Mouse (Mus musculus) neural tube, embryonic 13.5 days (tissue): Measurements from ENCODE around the gene Rbm24. TPM values are rescaled to one million over a fixed set of nuclear protein-coding genes. Genes with fewer than 3 reads are reported as not detected.

Experiments
- ATAC-seq: fragments of 200-750 bp; cut with Nextera tagmentation; 2 replicates; pipeline ENCODE4 v1.8.0; 2017; ENCODE audit warnings: low read depth, mild to moderate bottlenecking, moderate TSS enrichment, moderate library complexity
- H3K27ac ChIP-seq: fragments of 300-500 bp; sonication (generic); replicated peaks from 2 replicates; pipeline ENCODE4 v1.5.1; 2015; ENCODE audit warnings: moderate library complexity, mild to moderate bottlenecking, inconsistent platforms
- H3K27me3 ChIP-seq: fragments of 300-500 bp; sonication (generic); 2 replicates; pipeline ENCODE4 v1.6.1; 2015; ENCODE audit warnings: mild to moderate bottlenecking, inconsistent platforms
- H3K36me3 ChIP-seq: fragments of 300-500 bp; sonication (generic); 2 replicates; pipeline ENCODE4 v1.6.1; 2015; ENCODE audit warnings: mild to moderate bottlenecking, inconsistent platforms
- H3K4me1 ChIP-seq: fragments of 300-500 bp; sonication (generic); replicated peaks from 2 replicates; pipeline ENCODE4 v1.6.1; 2015; ENCODE audit warnings: inconsistent platforms
- H3K4me2 ChIP-seq: fragments of 300-500 bp; sonication (generic); 2 replicates; pipeline ENCODE4 v1.6.1; 2015; ENCODE audit warnings: inconsistent platforms, mild to moderate bottlenecking, moderate library complexity
- H3K4me3 ChIP-seq: fragments of 300-500 bp; sonication (generic); 2 replicates; pipeline ENCODE4 v1.5.1; 2015; ENCODE audit warnings: mild to moderate bottlenecking, inconsistent platforms
- H3K9ac ChIP-seq: fragments of 300-500 bp; sonication (generic); 2 replicates; pipeline ENCODE4 v1.6.1; 2015; ENCODE audit warnings: moderate library complexity, mild to moderate bottlenecking, inconsistent platforms
- H3K9me3 ChIP-seq: fragments of 300-500 bp; sonication (generic); 2 replicates; pipeline ENCODE4 v1.6.1; 2016; ENCODE audit warnings: inconsistent platforms
- whole genome bisulfite sequencing: fragments of 180-500 bp; shearing (Covaris S2); methylation state at CpG from one replicate; pipeline ENCODE4 v1.1.7; 2015; 5-methylcytosine and 5-hydroxymethylcytosine counted together
- polyA plus RNA-seq: library from polyadenylated mRNA; unstranded; fragments of >200 nt; fragmentation: Nextera tagmentation; extraction: Ambion mirVana; gene quantifications from 2 replicates; pipeline ENCODE4 v1.2.1, GENCODE M21; 2015

The Rbm24 gene
- polyA plus RNA-seq = 2.1 and 2.4 TPM in 2 replicates

DNA sequence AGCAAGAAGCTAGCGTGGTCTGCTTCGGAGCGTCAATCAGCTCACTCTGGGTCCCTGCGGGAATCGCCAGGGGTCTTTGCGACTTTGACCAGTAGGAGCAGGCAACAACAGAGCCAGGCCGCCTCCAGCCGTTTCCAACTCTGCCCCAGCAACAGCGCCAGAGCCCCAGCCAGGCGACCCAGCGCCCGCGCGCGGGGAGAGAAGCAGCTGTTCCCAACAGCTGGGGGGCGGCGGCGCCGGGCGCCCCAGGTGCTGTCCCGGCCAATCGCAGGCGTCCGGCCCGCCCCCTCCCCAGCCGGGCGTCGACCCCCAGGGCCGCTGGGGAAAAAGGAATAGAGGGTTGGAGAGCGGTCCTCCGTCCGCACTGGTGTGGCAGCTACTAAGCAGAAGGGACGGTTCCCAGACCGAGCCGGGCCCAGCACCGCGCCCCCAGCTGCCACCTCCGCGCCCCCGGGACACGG is at the start of gene Rbm24:
Gene Rbm24, plus strand, starts transcription at position 294 of the 461 bp plus-strand sequence.
- H3K27ac ChIP-seq = peak within 1 kb of the TSS; percentile 69
- H3K9ac ChIP-seq = peak within 1 kb of the TSS; percentile 87
- H3K4me2 ChIP-seq = peak within 1 kb of the TSS; percentile 94
- peak within 1 kb of the TSS; percentile 76 for H3K4me3 ChIP-seq
- under 1% methylated on average over 41 of the region's 41 CpGs for WGBS
- H3K4me1 ChIP-seq = peaks cover 20% of the 10 kb centered on the region
- H3K36me3 ChIP-seq = no peaks in the 10 kb centered on the region
- ATAC-seq = peak; percentile 87
- H3K27me3 ChIP-seq = peaks cover 6% of the 10 kb centered on the region; the same call in 1 of the 2 replicates
- no peaks in the 10 kb centered on the region for H3K9me3 ChIP-seq

GRCm38 (mm10) chr13:46372884-46373283 is 45.4 kb upstream of the Rbm24 start:
- no peak for ATAC-seq
- no peaks in the 10 kb centered on the region for H3K36me3 ChIP-seq
- no peak overlapping the region for H3K9ac ChIP-seq
- H3K4me1 ChIP-seq = no peaks in the 10 kb centered on the region
- H3K4me2 ChIP-seq = no peak overlapping the region
- H3K27me3 ChIP-seq = no peaks in the 10 kb centered on the region
- H3K9me3 ChIP-seq = no peaks in the 10 kb centered on the region
- no peak overlapping the region for H3K4me3 ChIP-seq
- 84% methylated on average over 7 of the region's 7 CpGs for WGBS
- H3K27ac ChIP-seq = no peak overlapping the region

DNA sequence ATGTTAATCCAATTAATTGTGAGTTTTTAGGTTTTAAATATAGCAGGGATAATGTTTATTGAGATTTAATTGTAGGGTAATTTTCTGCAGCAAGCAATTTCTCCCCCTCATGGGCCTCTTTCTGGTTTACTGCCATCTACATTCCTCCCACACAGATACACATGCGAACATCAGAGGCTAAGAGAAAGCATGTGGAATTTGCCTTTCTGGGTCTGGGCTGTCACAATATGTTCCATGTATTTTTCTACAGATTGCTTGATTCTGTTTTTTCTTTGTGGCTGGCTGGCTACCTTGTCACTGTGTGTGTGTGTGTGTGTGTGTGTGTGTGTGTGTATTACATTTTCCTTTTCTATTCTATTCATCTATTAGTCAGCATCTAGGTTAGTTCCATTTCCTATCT is 42.9 kb upstream of the Rbm24 start:
- no peak overlapping the region for H3K4me3 ChIP-seq
- H3K27me3 ChIP-seq = no peaks in the 10 kb centered on the region
- ATAC-seq = no peak
- H3K9me3 ChIP-seq = no peaks in the 10 kb centered on the region
- WGBS = 77% methylated on average over 1 of the region's 1 CpGs
- H3K36me3 ChIP-seq = no peaks in the 10 kb centered on the region
- no peak overlapping the region for H3K27ac ChIP-seq
- H3K4me1 ChIP-seq = no peaks in the 10 kb centered on the region
- H3K9ac ChIP-seq = no peak overlapping the region
- H3K4me2 ChIP-seq = no peak overlapping the region

DNA sequence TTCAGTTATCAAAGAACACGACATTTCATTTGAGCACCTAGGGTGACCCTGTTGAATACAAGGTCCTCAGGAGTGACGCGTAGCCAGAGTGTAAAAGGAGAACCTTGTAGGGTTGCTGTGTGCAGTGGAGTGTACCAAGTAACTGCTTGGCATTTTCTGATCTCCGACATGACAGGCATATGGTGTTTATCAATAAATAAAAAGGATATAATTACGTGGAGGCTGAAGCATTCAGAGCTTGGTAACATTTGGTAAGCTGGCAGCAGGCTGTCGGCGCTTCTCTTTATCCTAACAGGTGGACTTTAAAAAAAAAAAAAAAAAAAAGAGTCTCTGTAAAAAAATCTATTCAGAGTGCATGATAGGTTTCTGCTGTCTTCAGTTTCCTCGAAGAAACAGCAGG is 30.8 kb upstream of the Rbm24 start:
- WGBS = 77% methylated on average over 8 of the region's 8 CpGs
- no peaks in the 10 kb centered on the region for H3K27me3 ChIP-seq
- no peak overlapping the region for H3K4me2 ChIP-seq

GRCm38 (mm10) chr13:46391654-46392053 is 26.6 kb upstream of the Rbm24 start:
- Histone ChIP-seq H3K4me2 (no peak overlapping the region), H3K27me3 (no peaks in the 10 kb centered on the region), H3K4me1 (no peaks in the 10 kb centered on the region), H3K27ac (no peak overlapping the region), H3K9me3 (no peaks in the 10 kb centered on the region), H3K36me3 (no peaks in the 10 kb centered on the region), H3K4me3 (no peak overlapping the region), H3K9ac (no peak overlapping the region)
- WGBS = 77% methylated on average over 1 of the region's 1 CpGs
- no peak for ATAC-seq

More for the DNA sequence above, 30.8 kb upstream of the Rbm24 start:
- H3K4me1 ChIP-seq = no peaks in the 10 kb centered on the region
- H3K9me3 ChIP-seq = no peaks in the 10 kb centered on the region
- no peak overlapping the region for H3K4me3 ChIP-seq
- no peak for ATAC-seq
- H3K36me3 ChIP-seq = no peaks in the 10 kb centered on the region
- no peak overlapping the region for H3K27ac ChIP-seq
- H3K9ac ChIP-seq = no peak overlapping the region

DNA sequence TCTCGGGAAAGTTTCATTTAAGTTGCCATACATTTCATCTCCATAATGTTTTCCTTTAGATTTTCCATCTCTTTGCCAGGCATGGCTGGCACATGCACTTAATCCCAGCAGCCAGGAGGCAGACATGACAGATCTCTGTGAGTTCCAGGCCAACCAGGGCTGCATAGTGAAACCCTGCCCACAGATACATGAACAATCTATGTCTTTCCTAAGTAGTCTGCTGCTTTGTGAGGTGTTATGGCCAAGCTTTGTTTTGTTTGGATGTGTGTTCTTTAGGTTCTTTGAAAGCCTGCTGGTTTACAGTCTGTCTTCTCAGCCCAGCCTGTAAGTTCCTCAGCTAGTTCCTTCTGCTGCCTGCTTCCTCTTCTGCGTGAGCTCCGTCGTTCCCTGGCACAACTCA is 25.3 kb upstream of the Rbm24 start:
- no peak overlapping the region for H3K4me2 ChIP-seq
- H3K4me1 ChIP-seq = no peaks in the 10 kb centered on the region
- no peaks in the 10 kb centered on the region for H3K27me3 ChIP-seq
- 84% methylated on average over 4 of the region's 4 CpGs for WGBS
- no peaks in the 10 kb centered on the region for H3K9me3 ChIP-seq
- ATAC-seq = no peak
- H3K36me3 ChIP-seq = no peaks in the 10 kb centered on the region
- no peak overlapping the region for H3K4me3 ChIP-seq
- no peak overlapping the region for H3K27ac ChIP-seq
- no peak overlapping the region for H3K9ac ChIP-seq

- ATAC-seq = no peak
- no peak overlapping the region for H3K4me3 ChIP-seq
- H3K27me3 ChIP-seq = no peaks in the 10 kb centered on the region
- H3K4me2 ChIP-seq = no peak overlapping the region
- H3K9me3 ChIP-seq = no peaks in the 10 kb centered on the region
- H3K9ac ChIP-seq = no peak overlapping the region
- no peaks in the 10 kb centered on the region for H3K36me3 ChIP-seq
- 86% methylated on average over 2 of the region's 2 CpGs for WGBS
- H3K27ac ChIP-seq = no peak overlapping the region
- no peaks in the 10 kb centered on the region for H3K4me1 ChIP-seq
These were observed 24.3 kb upstream of the Rbm24 start for GRCm38 (mm10) chr13:46393936-46394335.

DNA sequence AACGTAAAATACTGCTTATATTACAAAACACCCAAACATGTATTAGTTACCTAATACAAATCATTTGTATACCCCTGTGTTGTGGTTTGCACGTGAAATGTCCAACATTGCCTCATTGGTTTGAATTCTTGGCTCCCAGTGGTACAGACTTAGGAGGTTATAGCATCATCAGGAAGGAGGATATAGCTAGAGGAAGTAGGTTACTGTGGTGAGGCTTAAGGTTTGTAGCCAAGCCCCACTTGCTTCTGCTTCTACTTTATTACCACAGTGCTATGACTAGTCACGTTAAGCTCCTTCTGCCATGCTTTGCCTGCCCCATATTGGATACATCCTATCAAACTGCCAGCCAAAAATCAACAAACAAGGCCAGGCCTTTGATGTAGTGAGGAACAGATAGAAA is 21.0 kb upstream of the Rbm24 start:
- Histone ChIP-seq H3K4me1 (no peaks in the 10 kb centered on the region), H3K9ac (no peak overlapping the region), H3K27ac (no peak overlapping the region), H3K36me3 (no peaks in the 10 kb centered on the region), H3K9me3 (no peaks in the 10 kb centered on the region), H3K4me3 (no peak overlapping the region), H3K4me2 (no peak overlapping the region), H3K27me3 (no peaks in the 10 kb centered on the region)
- WGBS = 85% methylated on average over 3 of the region's 3 CpGs
- no peak for ATAC-seq

DNA sequence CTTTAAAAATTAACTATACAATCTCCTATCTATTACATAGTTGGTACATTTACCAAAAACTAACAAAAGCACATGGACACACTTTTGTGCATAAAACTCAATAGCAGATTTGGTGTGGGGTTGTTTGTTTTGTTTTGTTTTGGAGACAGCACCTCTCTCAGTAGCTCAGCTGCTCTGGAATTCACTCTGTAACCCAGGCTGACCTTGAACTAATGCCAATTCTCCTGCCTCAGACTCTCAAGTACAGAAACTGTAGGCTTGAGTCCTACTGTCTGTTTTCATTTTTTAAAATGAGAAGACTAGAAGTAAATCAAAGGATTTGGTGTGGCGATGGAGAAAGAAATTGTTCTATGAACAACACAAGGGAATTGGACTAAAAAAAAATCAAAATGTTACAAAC is 11.1 kb upstream of the Rbm24 start:
- H3K9ac ChIP-seq = no peak overlapping the region
- H3K4me3 ChIP-seq = no peak overlapping the region
- no peak overlapping the region for H3K27ac ChIP-seq
- 94% methylated on average over 1 of the region's 1 CpGs for WGBS
- H3K4me2 ChIP-seq = no peak overlapping the region
- no peak for ATAC-seq
- no peaks in the 10 kb centered on the region for H3K4me1 ChIP-seq
- no peaks in the 10 kb centered on the region for H3K9me3 ChIP-seq
- H3K36me3 ChIP-seq = no peaks in the 10 kb centered on the region
- no peaks in the 10 kb centered on the region for H3K27me3 ChIP-seq

DNA sequence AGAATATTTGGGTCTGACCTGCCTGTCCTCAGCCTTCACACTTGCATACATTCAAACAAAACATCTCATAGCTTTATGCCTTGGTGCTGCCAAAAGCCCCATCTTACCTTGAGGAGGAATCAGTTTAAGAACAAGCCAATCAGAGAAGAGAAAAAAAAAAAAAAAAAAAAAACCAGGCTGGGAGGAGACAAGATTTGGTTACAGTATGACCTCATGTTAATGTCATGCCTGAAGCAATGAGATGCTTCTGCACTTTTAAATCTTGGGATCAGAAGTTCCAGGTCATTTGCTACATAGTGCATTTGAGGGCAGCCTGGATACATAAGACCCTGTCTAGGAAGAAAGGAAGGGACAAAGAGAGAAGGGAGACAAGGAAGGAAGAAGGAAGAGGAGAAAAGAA is 6.0 kb upstream of the Rbm24 start:
- no peak for ATAC-seq
- H3K9me3 ChIP-seq = no peaks in the 10 kb centered on the region
- H3K4me1 ChIP-seq = no peaks in the 10 kb centered on the region
- H3K36me3 ChIP-seq = no peaks in the 10 kb centered on the region
- H3K27ac ChIP-seq = no peak overlapping the region
- no peak overlapping the region for H3K4me2 ChIP-seq
- no peak overlapping the region for H3K9ac ChIP-seq
- H3K27me3 ChIP-seq = peaks cover 6% of the 10 kb centered on the region; the same call in 1 of the 2 replicates
- no peak overlapping the region for H3K4me3 ChIP-seq

GRCm38 (mm10) chr13:46413588-46413987 is 4.6 kb upstream of the Rbm24 start:
- no peak overlapping the region for H3K4me2 ChIP-seq
- no peak overlapping the region for H3K9ac ChIP-seq
- peaks cover 6% of the 10 kb centered on the region for H3K4me1 ChIP-seq
- no peaks in the 10 kb centered on the region for H3K9me3 ChIP-seq
- H3K4me3 ChIP-seq = no peak overlapping the region
- peaks cover 6% of the 10 kb centered on the region; the same call in 1 of the 2 replicates for H3K27me3 ChIP-seq
- ATAC-seq = no peak
- H3K27ac ChIP-seq = no peak overlapping the region
- no peaks in the 10 kb centered on the region for H3K36me3 ChIP-seq
- 78% methylated on average over 10 of the region's 10 CpGs for WGBS

- Histone ChIP-seq H3K9ac (no peak overlapping the region), H3K4me3 (no peak overlapping the region), H3K27ac (no peak overlapping the region), H3K36me3 (no peaks in the 10 kb centered on the region), H3K27me3 (peaks cover 6% of the 10 kb centered on the region; the same call in 1 of the 2 replicates), H3K4me2 (no peak overlapping the region), H3K9me3 (no peaks in the 10 kb centered on the region), H3K4me1 (peaks cover 8% of the 10 kb centered on the region)
- no peak for ATAC-seq
- 81% methylated on average over 8 of the region's 8 CpGs for WGBS
These were observed 4.2 kb upstream of the Rbm24 start for GRCm38 (mm10) chr13:46414050-46414449.

- 87% methylated on average over 8 of the region's 8 CpGs for WGBS
- no peak for ATAC-seq
- no peak overlapping the region for H3K27ac ChIP-seq
These were observed 2.2 kb upstream of the Rbm24 start for GRCm38 (mm10) chr13:46416021-46416420.

More at GRCm38 (mm10) chr13:46416021-46416420, 2.2 kb upstream of the Rbm24 start:
- no peak overlapping the region for H3K9ac ChIP-seq
- H3K9me3 ChIP-seq = no peaks in the 10 kb centered on the region
- no peak overlapping the region for H3K4me3 ChIP-seq
- no peaks in the 10 kb centered on the region for H3K36me3 ChIP-seq
- peaks cover 6% of the 10 kb centered on the region; the same call in 1 of the 2 replicates for H3K27me3 ChIP-seq
- peaks cover 20% of the 10 kb centered on the region for H3K4me1 ChIP-seq
- H3K4me2 ChIP-seq = no peak overlapping the region
